Mouse (Mus musculus) ES-Bruce4 (cell line): ENCODE results near the gene Cmtm6.

Experiments
- CTCF ChIP-seq: IDR thresholded peaks from one replicate; pipeline ENCODE4 v1.8.1; 2011; ENCODE audit warnings: low read depth, low read length
- EP300 ChIP-seq: IDR thresholded peaks from 2 replicates; pipeline ENCODE4 v1.6.1; 2011; ENCODE audit warnings: low read depth, low read length; ENCODE audit not compliant: insufficient read depth
- POLR2A ChIP-seq: IDR thresholded peaks from one replicate; pipeline ENCODE4 v1.8.1; 2011; ENCODE audit warnings: low read length; ENCODE audit not compliant: insufficient read depth

- no peak for TF ChIP-seq CTCF
- no peak for TF ChIP-seq POLR2A
- TF ChIP-seq EP300: no peak
Observed at GRCm38 (mm10) chr9:114780746-114781525, 50.0 kb downstream of the Cmtm6 start.
